Mouse (Mus musculus): Measurements from ENCODE around the gene Rnf220.

Gene Rnf220

DNA sequence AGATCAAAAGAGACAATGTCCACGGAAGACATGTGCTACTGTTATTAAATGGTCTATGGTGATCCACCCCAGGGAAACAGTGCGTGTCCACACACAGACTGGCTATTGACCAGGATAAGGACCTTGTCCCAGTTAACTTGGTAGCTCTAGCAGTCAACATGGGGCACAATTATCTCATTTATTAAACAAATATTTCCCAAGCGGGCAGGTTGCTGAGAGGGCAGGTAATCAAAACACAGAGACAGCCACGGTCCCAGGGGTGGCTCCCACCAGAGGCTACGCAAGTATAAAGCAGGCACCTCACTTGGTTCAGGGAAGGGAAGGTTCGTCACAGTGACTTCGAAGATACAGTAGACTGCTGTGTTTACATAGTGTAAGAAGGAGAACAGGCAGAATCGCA is 153.5 kb downstream of the Rnf220 start:
- no peak for DNase-seq (ENCODE audit: low read depth, low spot score)

DNA sequence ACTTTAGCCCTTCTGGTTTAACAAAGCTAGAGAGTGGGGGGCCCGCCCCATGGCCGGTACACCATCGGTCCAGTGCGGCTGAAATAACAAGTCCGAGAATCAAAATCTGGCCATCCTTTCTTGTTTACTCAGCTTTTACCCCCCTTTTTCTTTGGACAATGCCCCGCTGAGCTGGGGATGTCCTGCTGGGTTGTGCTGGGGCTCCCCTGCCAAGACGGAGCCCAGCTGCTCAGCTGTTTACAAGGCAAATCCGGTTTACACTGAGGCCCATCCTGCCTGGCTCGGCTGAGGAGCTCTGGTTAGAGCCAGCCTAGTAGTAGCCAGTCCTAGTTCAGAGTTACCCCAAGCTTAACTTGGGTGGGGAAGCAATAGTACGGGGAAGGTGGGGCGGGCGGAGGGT is 154.1 kb downstream of the Rnf220 start:
- no peak for DNase-seq (ENCODE audit: low read depth, low spot score)

DNA sequence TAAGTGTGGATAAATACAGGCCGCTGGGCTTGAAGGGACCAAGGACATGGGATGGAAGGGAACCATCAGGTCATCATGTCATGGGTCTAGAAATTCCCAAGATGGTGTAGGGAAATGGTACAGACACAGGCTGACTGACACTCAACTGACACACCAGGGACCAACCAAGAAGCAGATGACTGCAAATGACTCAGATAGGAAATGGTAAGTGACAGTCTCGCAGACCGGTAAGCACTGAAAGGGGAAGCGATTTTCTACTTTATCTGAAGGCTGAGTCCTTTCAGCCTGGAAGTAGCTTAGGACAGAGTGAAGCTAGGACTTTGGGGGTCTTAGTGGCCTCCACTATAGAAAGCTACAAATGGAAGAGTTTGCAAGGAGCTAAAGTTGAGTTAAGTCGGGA is 155.6 kb downstream of the Rnf220 start:
- no peak for DNase-seq (ENCODE audit: low read depth, low spot score)

DNA sequence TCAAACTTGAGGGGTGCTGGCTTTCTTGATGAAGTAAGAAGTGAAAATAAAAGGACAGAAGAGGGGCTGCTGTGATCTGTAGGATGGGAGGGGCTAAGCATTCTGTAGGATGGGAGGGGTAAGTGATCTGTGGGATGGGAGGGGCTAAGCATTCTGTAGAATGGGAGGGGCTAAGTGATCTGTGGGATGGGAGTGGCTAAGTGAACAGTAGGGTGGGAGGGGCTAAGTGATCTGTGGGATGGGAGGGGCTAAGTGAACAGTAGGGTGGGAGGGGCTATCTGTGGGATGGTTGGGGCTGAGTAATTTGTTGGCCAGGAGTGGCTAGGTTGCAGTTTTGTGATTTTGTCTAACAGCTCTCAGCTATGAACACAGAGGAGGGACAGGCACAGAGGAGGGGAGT is 157.1 kb downstream of the Rnf220 start:
- DNase-seq (ENCODE audit: low read depth, low spot score), result no peak

DNA sequence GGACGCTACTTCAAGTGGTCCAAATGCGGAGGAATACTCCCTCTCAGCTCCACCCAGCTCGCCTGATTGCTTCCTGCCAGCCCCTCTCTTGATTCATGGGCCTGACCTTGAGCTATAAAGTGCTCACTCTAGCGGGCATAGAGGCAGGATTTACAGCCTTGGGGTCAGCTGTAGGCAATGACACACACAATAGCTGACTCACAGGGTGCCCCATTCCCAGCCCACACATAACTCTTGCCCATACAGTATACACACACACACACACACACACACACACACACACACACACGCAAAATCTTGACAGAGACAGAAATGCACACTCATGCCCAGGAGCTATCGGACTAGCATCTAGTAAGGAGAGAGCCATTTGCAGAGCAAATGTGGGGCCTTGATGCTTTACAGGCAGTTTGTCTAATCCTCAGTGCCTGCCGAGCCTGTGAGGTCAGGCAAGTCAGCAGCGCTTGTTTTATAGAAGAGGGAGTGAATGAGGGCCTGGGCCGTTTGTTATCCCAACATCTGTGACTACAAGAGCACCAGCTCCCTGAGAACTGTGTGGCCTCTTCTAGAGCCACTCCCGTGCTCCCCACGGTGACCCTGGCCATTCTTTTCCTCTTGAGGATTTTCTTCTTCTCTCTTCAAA is 165.9 kb downstream of the Rnf220 start:
- DNase-seq (ENCODE audit: low read depth, low spot score), result no peak

DNA sequence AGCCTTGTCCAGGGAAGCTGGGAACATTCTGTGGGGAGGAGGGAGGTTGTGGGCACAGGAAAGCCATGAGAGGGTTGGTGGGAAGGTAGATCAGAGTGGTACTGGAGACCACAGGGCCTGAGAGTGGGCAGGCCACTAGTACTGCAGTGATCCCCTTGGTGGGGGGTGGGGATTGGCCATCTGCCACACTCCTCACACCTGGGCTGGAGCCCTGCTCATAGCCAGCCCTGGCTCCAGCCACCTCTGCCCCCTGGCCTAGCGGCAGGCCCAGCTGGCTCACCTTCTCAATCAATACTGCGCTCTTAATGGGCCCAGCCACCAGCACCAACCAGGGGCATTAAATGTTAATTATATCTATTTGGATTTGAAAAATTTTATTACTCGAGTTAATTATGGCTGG is 166.7 kb downstream of the Rnf220 start:
- no peak for DNase-seq (ENCODE audit: low read depth, low spot score)

DNA sequence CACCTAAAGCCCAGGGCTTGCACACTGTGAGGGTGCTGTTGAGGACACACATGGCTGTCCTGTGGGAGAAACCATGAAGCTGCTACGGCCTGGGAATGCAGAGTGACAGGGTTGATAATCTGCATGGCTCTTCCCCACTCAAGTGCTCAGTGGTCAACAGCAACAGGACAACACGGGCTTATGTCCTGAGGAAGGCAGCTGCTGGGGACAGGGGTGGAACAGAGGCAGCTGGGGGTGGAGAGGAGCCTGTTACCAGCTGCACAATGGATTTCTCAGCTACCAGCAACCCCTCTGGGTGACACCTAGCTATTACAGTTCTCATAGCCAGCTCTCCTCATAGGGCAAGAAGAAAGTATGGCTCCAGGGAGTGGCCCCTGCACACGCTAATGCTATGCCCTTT is 169.9 kb downstream of the Rnf220 start:
- DNase-seq (ENCODE audit: low read depth, low spot score), result no peak

DNA sequence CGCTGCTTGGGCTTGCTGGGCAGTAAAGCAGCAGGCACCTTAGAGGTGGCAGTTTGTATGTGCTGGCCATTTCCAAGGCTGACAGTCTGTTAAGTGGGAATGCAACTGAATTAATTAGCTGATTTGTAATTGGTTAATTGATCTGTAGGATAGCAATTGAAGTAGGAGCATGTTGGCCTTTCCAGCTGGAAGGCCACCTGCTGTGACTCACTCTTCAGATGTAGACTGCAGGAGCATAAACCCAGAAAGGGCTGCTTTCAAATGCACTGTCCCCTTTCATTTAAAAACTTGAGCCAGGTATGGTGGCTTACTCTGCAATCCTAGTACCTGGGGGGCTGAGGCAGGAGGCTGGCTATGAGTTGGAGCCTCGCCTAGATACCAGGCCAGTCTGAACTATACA is 171.8 kb downstream of the Rnf220 start:
- DNase-seq (ENCODE audit: low read depth, low spot score), result no peak

DNA sequence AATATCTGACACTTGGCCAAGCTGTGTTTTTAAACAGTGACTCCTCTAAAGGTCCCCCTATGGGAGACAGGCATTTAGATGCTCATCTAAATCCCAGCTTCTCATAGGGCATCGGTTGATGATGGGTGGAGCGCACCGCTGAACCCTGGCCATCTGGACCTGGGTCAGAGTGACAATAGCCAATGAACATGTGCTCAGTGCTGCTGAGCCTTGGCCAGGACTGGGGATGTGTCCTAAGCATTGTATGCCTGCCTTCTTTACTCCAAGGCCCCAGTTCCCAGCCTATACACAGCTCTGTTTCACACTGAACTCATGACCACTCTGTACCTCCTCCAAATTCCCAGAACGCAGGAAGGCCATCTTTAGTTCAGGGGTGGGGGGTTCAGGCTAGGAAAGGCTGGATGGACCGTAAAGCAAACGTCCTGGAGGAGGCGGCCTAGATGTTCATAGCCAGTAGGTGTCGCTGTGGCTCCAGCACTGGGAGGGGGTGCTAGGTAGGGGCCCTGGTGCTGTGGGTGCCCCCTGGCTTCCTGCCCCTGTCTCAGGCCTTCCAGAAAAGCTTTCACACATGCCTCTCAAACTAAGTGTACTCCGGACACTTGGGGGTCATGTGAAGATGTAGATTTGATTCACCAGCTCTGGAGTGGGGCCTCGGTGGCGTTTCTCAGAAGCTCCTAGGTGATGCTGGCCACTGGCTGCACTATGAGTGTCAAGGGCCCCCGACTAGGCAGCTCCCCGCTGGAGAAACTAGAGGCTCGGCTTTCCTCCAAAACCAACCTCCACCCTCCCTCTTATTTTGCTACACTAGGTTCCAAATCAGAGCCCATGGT is 173.1 kb downstream of the Rnf220 start:
- no peak for DNase-seq (ENCODE audit: low read depth, low spot score)

DNA sequence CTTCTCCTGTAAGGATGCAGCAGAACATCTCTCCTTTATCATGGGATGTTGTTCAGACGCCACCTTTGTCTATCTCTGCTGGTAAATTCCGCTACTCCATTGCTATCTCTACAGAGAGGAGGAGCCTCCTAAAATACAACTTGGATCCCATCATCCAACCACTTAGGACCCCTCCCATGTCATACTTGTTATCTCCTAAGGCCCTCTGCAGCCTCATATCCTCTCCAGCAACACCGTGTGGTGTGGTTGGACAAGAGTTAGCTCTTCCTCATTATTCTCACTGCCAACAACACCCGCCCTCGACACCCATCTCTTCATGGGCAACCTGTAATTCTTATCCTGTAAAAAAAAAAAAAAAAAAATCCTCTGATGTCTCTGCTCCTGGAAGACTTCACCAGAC is 175.8 kb downstream of the Rnf220 start:
- no peak for DNase-seq (ENCODE audit: low read depth, low spot score)

DNA sequence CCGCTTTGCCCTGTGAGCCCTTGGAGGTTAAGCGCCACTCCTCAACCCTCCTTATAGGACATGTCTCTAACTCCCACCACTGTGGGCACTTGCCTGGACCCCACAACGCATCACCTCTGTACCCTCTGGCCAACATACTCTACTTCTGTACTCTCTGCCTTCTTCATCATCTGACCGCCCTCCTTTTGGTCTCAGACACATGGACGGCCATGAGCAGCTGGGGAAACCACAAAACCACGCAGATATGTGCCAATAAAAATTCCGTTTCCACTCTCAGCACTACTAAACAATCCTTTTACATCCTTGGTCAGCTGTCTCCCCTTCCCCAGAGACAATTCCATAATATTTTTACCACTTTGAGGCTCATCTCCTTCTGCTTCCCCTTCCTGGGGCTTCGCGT is 178.3 kb downstream of the Rnf220 start:
- DNase-seq (ENCODE audit: low read depth, low spot score), result no peak

DNA sequence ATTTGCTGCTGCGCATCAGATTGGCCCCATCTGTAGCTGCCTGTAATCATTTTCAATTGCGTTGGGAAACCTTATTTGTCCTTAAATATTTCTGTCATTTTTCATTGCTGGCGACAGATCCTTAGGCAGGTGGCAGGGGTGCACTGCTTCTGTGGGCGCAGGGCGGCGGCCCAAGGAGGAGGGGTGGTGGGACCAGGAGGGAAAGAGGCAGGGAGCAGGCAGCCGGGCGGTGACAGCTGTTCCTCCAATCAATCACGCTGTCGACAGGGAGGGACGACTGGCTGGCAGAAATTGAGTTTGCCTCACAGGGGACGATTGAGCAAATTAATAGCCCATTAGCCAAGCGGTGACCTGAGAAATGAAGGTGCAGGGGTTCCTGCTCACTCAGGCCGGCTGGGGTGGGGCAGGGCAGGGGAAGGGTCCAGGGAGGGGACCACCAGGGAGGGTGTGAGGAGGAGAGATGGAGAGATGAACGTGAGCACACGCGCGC is 179.1 kb downstream of the Rnf220 start:
- no peak for DNase-seq (ENCODE audit: low read depth, low spot score)

DNA sequence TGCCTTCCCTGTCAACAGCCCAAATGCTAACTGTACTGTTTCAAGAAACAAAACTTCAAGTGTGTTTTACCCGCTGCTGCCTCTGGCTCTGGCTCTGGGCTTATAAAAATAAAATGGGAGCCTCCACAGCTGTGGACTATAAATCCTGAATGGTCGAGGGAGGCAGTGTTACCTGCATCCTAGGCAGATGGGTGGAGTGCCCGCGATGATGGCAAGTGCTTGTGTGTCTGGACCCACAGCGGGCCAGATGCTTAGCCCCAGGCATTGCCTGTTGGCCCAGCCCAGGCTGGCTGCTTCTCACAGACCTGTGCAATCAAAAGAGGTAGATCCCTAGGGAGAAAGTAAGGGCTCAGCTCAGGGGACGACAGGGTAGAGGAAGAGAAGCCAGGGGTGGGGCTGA is 180.1 kb downstream of the Rnf220 start:
- no peak for DNase-seq (ENCODE audit: low read depth, low spot score)

DNA sequence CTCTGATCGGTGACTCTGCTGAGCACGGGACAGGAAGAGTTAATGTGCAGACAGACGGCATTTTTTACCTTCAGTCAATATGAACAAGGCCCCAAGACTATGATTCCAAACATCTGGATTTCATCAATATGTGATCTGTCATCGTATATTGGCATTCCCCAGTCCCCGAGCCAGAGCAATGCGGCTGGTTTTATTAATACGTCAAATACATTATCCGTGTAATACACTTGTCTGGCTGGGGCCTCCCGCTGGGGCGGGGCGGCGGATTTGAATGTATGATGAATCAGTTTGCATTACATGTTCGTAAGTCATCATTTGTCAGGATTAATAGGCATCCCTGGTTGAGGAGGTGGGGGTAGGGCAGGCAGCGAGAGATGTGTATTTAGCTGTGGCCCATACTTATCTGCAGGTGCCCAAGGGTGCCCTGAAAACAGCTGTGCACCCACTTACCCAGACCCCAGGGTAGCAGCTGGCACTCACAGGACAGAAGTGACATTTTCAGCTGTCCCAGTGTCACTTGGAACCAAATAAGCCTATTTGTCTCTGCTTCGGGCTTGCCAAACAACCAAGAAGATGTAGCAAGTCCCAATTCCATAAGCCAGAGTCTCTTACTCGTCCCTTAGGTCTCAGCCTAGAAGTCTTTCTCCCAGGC is 181.9 kb downstream of the Rnf220 start:
- DNase-seq (ENCODE audit: low read depth, low spot score), result no peak

DNA sequence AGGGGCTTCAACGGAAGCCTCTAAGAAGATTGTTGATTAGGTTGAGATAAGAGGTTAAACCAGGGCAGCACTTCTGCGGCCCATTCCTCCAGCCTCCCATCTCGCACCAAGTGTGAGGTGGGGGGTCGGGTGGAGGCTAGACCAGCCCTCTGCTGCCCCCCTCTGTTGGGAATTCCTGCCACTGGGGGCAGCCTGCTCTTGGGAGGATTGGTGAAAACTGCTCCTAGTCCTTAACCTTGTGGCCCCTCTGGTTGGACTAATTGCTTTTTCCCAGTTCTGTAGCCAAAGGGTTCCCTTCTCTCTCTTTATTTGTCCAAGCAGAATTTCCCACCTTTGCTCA is 183.8 kb downstream of the Rnf220 start:
- no peak for DNase-seq (ENCODE audit: low read depth, low spot score)

DNA sequence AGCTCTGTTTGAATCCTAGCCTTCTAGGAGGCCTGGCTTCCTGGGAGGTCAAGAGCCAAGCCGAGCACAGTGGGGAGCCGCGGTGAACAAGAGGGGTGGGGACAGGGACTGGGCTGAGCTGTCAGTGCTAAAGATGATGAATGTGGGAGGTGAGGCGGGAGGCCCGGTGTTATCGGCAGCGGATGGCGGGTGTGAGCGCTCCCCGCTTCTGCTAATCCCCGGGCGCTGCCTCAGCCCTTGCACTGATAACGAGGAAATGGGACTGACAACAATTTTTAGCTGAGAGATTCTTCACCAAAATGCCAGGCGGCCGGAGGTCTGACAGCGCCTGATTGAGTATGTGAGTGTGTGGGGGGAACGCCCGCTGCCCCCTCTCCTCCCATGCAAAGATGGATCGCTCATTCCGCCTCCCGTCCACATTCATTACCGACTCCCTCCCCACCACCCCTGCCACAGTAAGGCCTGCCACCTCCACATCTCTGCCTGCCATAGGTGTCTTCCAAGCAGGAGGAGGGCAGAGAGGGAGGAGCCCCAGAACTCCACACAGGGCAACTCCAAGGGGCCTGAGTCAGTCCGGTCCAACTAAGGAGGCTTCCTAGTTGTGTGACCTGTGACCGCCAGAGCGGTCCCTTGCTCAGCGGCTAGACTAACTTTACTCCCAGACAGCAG is 184.3 kb downstream of the Rnf220 start:
- no peak for DNase-seq (ENCODE audit: low read depth, low spot score)

DNA sequence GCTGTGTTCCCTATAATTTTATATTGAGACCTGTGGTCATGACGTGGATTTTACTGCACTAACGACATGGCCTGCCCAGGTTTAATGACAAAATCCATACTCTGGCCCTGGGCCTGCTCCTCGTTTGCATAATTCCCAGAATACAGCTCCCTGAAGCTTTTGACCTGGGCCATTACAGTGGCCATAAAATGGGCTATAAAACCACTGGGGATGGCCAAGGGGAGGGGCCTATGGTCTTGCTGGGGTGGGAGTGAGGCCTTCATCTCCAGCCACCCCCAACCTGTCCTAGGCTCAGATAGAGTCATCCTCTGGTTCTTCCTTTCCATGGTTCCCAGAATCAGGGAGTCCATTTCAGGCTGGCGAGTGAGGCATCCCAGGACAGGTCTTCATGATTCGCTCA is 185.0 kb downstream of the Rnf220 start:
- no peak for DNase-seq (ENCODE audit: low read depth, low spot score)

DNA sequence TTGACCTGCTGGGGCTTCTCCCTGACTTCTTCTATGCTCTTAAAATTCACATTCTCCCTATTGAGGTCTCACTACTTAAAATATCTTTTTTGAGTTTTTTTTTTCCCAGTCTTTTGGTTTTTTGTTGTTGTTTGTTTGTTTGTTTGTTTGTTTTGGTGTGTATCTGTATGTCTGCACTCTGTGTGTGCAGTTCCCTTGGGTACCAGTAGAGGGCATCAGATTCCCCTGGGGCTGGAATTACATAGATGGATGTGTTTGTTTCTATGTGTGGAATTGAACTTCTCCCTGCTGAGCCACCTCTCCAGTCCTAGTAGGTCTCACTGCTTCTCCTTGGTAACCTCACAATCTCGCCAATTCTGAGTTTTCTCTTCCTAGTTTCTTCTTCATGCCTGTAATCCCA is 187.4 kb downstream of the Rnf220 start:
- DNase-seq (ENCODE audit: low read depth, low spot score), result no peak

DNA sequence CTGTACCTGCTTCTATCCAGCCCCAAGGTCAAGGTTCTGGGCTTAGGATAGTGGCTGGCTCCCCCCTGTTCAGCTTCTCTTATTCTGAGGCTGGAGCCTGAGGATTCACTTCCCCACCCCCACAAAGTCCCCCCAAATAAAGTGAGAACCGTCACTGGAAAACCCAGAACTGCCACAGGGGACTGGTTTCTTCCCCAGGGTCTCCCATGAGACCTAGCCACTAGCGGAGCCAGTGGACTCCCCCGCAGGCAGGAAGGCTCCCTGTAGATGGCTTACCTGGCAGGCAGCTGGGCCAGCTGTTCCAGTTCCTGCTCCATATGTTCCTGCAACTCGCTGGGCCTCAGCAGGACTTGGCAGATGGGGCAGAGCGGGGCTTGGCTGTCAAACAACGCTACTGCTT is 189.6 kb downstream of the Rnf220 start:
- DNase-seq (ENCODE audit: low read depth, low spot score), result no peak

DNA sequence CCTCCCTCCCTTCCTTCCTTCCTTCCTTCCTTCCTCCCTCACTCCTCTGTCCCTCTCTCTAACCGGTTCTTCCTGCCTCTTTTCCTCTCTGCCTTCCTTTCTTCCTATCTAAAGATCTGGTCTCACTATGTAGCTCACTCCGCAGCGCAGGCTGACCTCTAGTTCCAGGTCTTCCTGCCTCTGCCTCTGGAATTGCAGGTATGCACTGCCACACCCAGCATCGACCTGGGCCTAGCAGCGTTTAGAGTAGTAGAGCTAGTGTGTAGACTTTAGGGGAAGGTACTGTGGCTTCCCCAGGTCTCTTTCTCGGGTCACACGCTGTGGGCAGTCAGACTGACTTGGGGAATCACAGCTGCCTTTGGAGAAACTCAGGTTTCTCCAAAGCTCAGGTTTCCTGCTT is 191.4 kb downstream of the Rnf220 start:
- no peak for DNase-seq (ENCODE audit: low read depth, low spot score)

DNA sequence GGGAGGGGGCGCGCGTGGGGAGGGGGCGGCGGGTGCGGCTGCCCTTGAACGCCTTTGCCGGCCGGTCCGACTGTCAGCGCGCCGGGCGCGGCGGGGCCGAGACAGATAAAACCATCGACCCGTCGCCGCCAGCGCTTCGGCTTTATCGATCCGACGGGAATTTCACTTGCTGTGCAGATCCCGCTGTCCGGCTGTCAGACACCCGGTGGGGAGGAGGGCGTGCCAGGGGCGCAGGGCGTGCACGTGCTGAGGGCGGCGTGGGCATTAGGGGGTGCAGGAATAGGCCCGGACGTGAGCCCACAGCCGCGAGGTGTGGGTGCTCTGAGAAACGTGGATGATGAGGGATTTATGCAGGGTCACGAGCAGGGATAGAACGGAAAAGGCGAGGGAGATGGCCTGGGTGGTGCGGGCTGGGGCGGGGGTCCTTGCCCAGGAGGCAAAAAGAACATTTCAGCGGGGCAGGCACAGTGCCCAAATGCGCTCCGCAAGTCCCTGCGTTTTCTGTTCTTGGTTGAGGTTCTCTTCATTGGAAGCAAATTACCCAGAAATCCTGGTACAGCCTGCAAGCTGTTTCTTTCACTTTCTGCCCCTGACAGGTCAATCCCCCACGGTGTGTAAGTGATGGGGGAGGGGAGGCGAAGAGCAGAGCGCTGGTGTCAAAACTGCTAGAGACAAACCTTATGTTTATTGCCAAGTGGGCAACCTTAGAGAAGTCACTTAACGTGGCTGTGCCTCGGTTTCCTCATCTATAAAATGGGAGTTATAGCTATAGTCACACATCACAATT is 192.4 kb downstream of the Rnf220 start:
- DNase-seq (ENCODE audit: low read depth, low spot score), result no peak

All from retina, adult 2 months (tissue).